Mouse (Mus musculus): ENCODE measurements around the gene Lbr.

DNA sequence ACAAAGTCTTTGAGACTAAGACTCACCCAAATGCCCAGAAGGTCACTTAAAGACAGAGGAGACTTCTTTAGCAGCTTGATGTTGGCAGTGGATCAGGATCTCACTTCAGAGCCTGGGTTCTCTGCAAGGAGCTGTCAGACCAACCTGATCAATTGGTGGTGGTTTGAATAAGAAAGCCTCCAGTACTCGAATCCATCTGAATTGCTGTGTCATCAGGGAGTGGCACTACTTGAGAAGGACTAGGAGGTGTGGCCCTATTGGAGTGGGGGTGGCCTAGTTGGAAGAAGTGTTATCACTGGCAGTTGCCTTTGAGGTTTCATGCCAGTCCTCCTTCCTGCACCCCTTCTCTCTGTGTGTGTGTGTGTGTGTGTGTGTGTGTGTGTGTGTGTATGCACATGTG lies 66.3 kb downstream of the Lbr start:
- TF ChIP-seq POLR2A (IDR thresholded peaks at IDR 0.05; ENCODE audit: insufficient read depth, low read length) (no peak), EP300 (IDR thresholded peaks at IDR 0.05; ENCODE audit: insufficient read depth, low read depth, low read length) (no peak)

Data from ES-Bruce4 (cell line).